ENCODE assay signal across 14 mouse cellular contexts in the genomic region with DNA sequence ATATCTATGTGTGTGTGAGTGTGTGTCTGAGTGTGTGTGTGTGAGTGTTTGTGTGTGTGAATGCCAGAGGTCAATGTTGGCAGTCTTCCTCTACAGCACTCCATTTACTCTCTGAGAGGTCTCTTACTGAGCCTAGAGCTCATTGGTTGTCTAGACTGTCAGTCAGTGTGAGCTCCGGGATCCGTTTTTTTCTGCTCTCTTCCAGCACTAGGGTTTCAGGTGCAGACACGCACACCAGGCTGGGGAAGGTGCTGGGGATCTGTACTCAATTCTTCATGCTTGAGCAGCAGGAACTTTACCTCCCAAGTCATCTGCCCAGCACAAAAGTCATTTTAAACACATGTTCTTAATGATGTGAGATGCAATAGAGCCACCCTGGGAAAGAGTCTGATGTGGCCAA.
"Had no signal": no experiment of that assay in that cellular context is flagged by ENCODE, and none has a peak within 500 bp of the region (broad histone marks: within the 10 kb centered on the region; RNA-seq: fewer than 3 reads in every experiment).

No protein-coding gene starts in this region.

- H3K4me3 ChIP-seq: layer of hippocampus, adult 2 months; limb, embryonic 13.5 days; midbrain, embryonic 12.5 days; myocyte; neural tube, embryonic 15.5 days had no signal

- H3K36me3 ChIP-seq: limb, embryonic 13.5 days; midbrain, embryonic 12.5 days; neural tube, embryonic 15.5 days had no signal

- H3K27ac ChIP-seq: layer of hippocampus, adult 2 months; limb, embryonic 13.5 days; liver, embryonic 14.5 days; midbrain, embryonic 12.5 days; neural tube, embryonic 15.5 days had no signal

- H3K27me3 ChIP-seq: limb, embryonic 13.5 days; midbrain, embryonic 12.5 days; neural tube, embryonic 15.5 days had no signal

- DNase-seq: kidney, postnatal 10 days; kidney, postnatal 4 days; left cerebral cortex, postnatal 4 days; lung, adult 18-20 months; right cerebral cortex, postnatal 4 days; spleen, adult 18-20 months; thymus, adult 18-20 months; thymus, postnatal 14 days had no signal

- H3K4me1 ChIP-seq: limb, embryonic 13.5 days; midbrain, embryonic 12.5 days; neural tube, embryonic 15.5 days had no signal
